8 mouse cellular contexts compared by ENCODE assay signal in genomic region chr3:96261623-96262022, GRCm38 (mm10). TPM values are rescaled to one million over a fixed set of nuclear protein-coding genes. Genes with fewer than 3 reads are reported as not detected.
A peak's percentile ranks its signal among the peaks of the same experiment; 100 is the strongest.
DNase-seq lines count a peak whose midpoint lies in the region; ATAC-seq and TF ChIP-seq lines count a peak whose summit lies in the region.

No protein-coding gene starts in this region.

- H3K27ac ChIP-seq in heart, postnatal 0 days (ENCODE audit: low read depth), result peak overlapping the region; percentile 98
- H3K27ac ChIP-seq in hindbrain, embryonic 13.5 days, result peak overlapping the region; percentile 98
- H3K27ac ChIP-seq in midbrain, embryonic 15.5 days, result peak overlapping the region; percentile 98

- H3K4me1 ChIP-seq in heart, postnatal 0 days (ENCODE audit: control insufficient read depth, insufficient read depth), result peaks cover 14% of the 10 kb centered on the region; the same call in 1 of the 2 replicates
- H3K4me1 ChIP-seq in hindbrain, embryonic 13.5 days (replicated peaks), result peaks cover 23% of the 10 kb centered on the region
- H3K4me1 ChIP-seq in midbrain, embryonic 15.5 days, result peaks cover 27% of the 10 kb centered on the region

- 0 out of 2 replicates have a peak overlapping the region, but pooled peaks have one; percentile 4 for H3K9ac ChIP-seq in heart, postnatal 0 days (replicated peaks; ENCODE audit: low read depth, low read length)
- peak overlapping the region; percentile 83 for H3K9ac ChIP-seq in hindbrain, embryonic 13.5 days
- H3K9ac ChIP-seq in midbrain, embryonic 15.5 days, result peak overlapping the region; percentile 74

- H3K4me3 ChIP-seq in heart, postnatal 0 days (ENCODE audit: low read depth, low read length), result no peak overlapping the region
- H3K4me3 ChIP-seq in hindbrain, embryonic 13.5 days, result peak overlapping the region; percentile 59
- peak overlapping the region; percentile 62 for H3K4me3 ChIP-seq in midbrain, embryonic 15.5 days

- DNase-seq in heart, postnatal 0 days (ENCODE audit: low spot score), result no peak
- no peak for DNase-seq in heart, postnatal 10 days
- DNase-seq in MN1 (ENCODE audit: low spot score), result peak; percentile 31
- no peak for DNase-seq in layer of hippocampus, adult 9-10 months (ENCODE audit: low spot score)
- no peak for DNase-seq in Muller cell, postnatal 12 days (ENCODE audit: inconsistent ontology term)
- DNase-seq in kidney, postnatal 36 days, result no peak

- no peak for ATAC-seq in heart, postnatal 0 days (ENCODE audit: insufficient read depth, low read depth)
- no peak for ATAC-seq in hindbrain, embryonic 13.5 days (ENCODE audit: low FRiP score)
- no peak for ATAC-seq in midbrain, embryonic 15.5 days (replicated peaks)

- H3K36me3 ChIP-seq in heart, postnatal 0 days (replicated peaks; ENCODE audit: control insufficient read depth, insufficient read depth, low read length), result no peaks in the 10 kb centered on the region
- no peaks in the 10 kb centered on the region for H3K36me3 ChIP-seq in hindbrain, embryonic 13.5 days
- no peaks in the 10 kb centered on the region for H3K36me3 ChIP-seq in midbrain, embryonic 15.5 days (replicated peaks)

- H3K9me3 ChIP-seq in heart, postnatal 0 days (replicated peaks; ENCODE audit: control insufficient read depth, low read length), result no peaks in the 10 kb centered on the region
- H3K9me3 ChIP-seq in hindbrain, embryonic 13.5 days, result no peaks in the 10 kb centered on the region
- H3K9me3 ChIP-seq in midbrain, embryonic 15.5 days, result no peaks in the 10 kb centered on the region

- intact Hi-C loops in heart, postnatal 10 days (cut with DNase I), result no loop called here

- no peak for TF ChIP-seq EP300 in heart, postnatal 0 days (IDR thresholded peaks at IDR 0.05; ENCODE audit: low read depth)

- WGBS in heart, postnatal 0 days, result 66% methylated on average over 3 of the region's 3 CpGs
- 56% methylated on average over 3 of the region's 3 CpGs for WGBS in hindbrain, embryonic 13.5 days
- 53% methylated on average over 3 of the region's 3 CpGs for WGBS in midbrain, embryonic 15.5 days

- no peaks in the 10 kb centered on the region for H3K27me3 ChIP-seq in heart, postnatal 0 days (ENCODE audit: control insufficient read depth, insufficient read depth, low read length)
- H3K27me3 ChIP-seq in hindbrain, embryonic 13.5 days, result no peaks in the 10 kb centered on the region
- no peaks in the 10 kb centered on the region for H3K27me3 ChIP-seq in midbrain, embryonic 15.5 days (replicated peaks)

- no peak for TF ChIP-seq CTCF in heart, postnatal 0 days (IDR thresholded peaks at IDR 0.05; ENCODE audit: low read depth)

- peak overlapping the region; percentile 76 for H3K4me2 ChIP-seq in heart, postnatal 0 days (ENCODE audit: low read depth, low read length)
- H3K4me2 ChIP-seq in hindbrain, embryonic 13.5 days, result peak overlapping the region; percentile 80
- H3K4me2 ChIP-seq in midbrain, embryonic 15.5 days, result peak overlapping the region; percentile 72

RNA-seq across cellular contexts. Expression of gene Hist2h4, which starts 1.5 kb away (rescaled TPM):
- total RNA-seq in heart, postnatal 0 days (2014; rRNA removed; ENCODE audit: low replicate concordance), result 129 and 135 TPM in 2 replicates
- polyA plus RNA-seq in heart, postnatal 0 days (2015; fragmentation: Nextera tagmentation; extraction: Ambion mirVana), result 5.4 and 5.9 TPM in 2 replicates
- total RNA-seq in heart, postnatal 10 days (2021), result 10 to 100 TPM; 49.8 to 51.8 TPM
- polyA plus RNA-seq in hindbrain, embryonic 13.5 days (2015; fragmentation: Nextera tagmentation; extraction: Ambion mirVana), result 5.2 and 6.1 TPM in 2 replicates
- 5.6 and 6.1 TPM in 2 replicates for polyA plus RNA-seq in midbrain, embryonic 15.5 days (2015; fragmentation: Nextera tagmentation; extraction: Ambion mirVana)

RNA-seq across cellular contexts. Expression of gene Hist2h3b, which starts 6.8 kb away (rescaled TPM):
- 1,066 and 1,627 TPM in 2 replicates for total RNA-seq in heart, postnatal 0 days (2014; rRNA removed; ENCODE audit: low replicate concordance)
- polyA plus RNA-seq in heart, postnatal 0 days (2015; fragmentation: Nextera tagmentation; extraction: Ambion mirVana), result 13.1 and 16.2 TPM in 2 replicates
- 100 to 1,000 TPM; 369 to 427 TPM for total RNA-seq in heart, postnatal 10 days (2021)
- 19.6 and 22.4 TPM in 2 replicates for polyA plus RNA-seq in hindbrain, embryonic 13.5 days (2015; fragmentation: Nextera tagmentation; extraction: Ambion mirVana)
- polyA plus RNA-seq in midbrain, embryonic 15.5 days (2015; fragmentation: Nextera tagmentation; extraction: Ambion mirVana), result 12.8 and 13.1 TPM in 2 replicates

RNA-seq across cellular contexts. Expression of gene Hist2h2bb, which starts 7.9 kb away (rescaled TPM):
- 225 and 283 TPM in 2 replicates for total RNA-seq in heart, postnatal 0 days (2014; rRNA removed; ENCODE audit: low replicate concordance)
- 0.59 and 1.7 TPM in 2 replicates for polyA plus RNA-seq in heart, postnatal 0 days (2015; fragmentation: Nextera tagmentation; extraction: Ambion mirVana)
- total RNA-seq in heart, postnatal 10 days (2021), result 100 to 1,000 TPM; 376 to 419 TPM
- 2.7 and 3.4 TPM in 2 replicates for polyA plus RNA-seq in hindbrain, embryonic 13.5 days (2015; fragmentation: Nextera tagmentation; extraction: Ambion mirVana)
- polyA plus RNA-seq in midbrain, embryonic 15.5 days (2015; fragmentation: Nextera tagmentation; extraction: Ambion mirVana), result 1.9 and 2.6 TPM in 2 replicates

RNA-seq across cellular contexts. Expression of gene Hist2h3c1, which starts 15.1 kb away (rescaled TPM):
- not detected in 2 replicates for total RNA-seq in heart, postnatal 0 days (2014; rRNA removed; ENCODE audit: low replicate concordance)
- 0.19 and 0.41 TPM in 2 replicates for polyA plus RNA-seq in heart, postnatal 0 days (2015; fragmentation: Nextera tagmentation; extraction: Ambion mirVana)
- under 1 TPM in 1 of 2 experiments, not detected in 1; 0.22 TPM for total RNA-seq in heart, postnatal 10 days (2021)
- 0.62 TPM in 1 of 2 replicates, not detected in the other for polyA plus RNA-seq in hindbrain, embryonic 13.5 days (2015; fragmentation: Nextera tagmentation; extraction: Ambion mirVana)
- polyA plus RNA-seq in midbrain, embryonic 15.5 days (2015; fragmentation: Nextera tagmentation; extraction: Ambion mirVana), result 0.11 TPM in 1 of 2 replicates, not detected in the other

RNA-seq across cellular contexts. Expression of gene Hist2h2aa1, which starts 16.3 kb away (rescaled TPM):
- total RNA-seq in heart, postnatal 0 days (2014; rRNA removed; ENCODE audit: low replicate concordance), result 1,660 and 2,559 TPM in 2 replicates
- 22.0 and 24.6 TPM in 2 replicates for polyA plus RNA-seq in heart, postnatal 0 days (2015; fragmentation: Nextera tagmentation; extraction: Ambion mirVana)
- total RNA-seq in heart, postnatal 10 days (2021), result 10 to 100 TPM; 21.8 to 28.9 TPM
- polyA plus RNA-seq in hindbrain, embryonic 13.5 days (2015; fragmentation: Nextera tagmentation; extraction: Ambion mirVana), result 15.6 and 29.2 TPM in 2 replicates
- polyA plus RNA-seq in midbrain, embryonic 15.5 days (2015; fragmentation: Nextera tagmentation; extraction: Ambion mirVana), result 14.4 and 19.2 TPM in 2 replicates

Comparison
In these comparisons a context has a peak if more than half of its experiments do, and no peak if none do; other contexts are left out.
1. H3K9ac ChIP-seq: peak in every context shown above with its lines; median percentile 83 in hindbrain, embryonic 13.5 days; 74 in midbrain, embryonic 15.5 days; 4 in heart, postnatal 0 days.